Mouse (Mus musculus) embryonic fibroblast, embryonic 13.5 days (primary cell): ENCODE data around the gene Bsx.

Source experiments
- CTCF ChIP-seq: IDR thresholded peaks from 2 replicates; pipeline ENCODE4 v1.5.1; 2011; ENCODE audit warnings: mild to moderate bottlenecking, control low read depth, low read length, moderate library complexity, borderline replicate concordance; ENCODE audit not compliant: insufficient read depth
- POLR2A ChIP-seq: IDR thresholded peaks from 2 replicates; pipeline ENCODE4 v1.6.1; 2011; ENCODE audit warnings: low read depth, mild to moderate bottlenecking, control low read depth, low read length, moderate library complexity

DNA sequence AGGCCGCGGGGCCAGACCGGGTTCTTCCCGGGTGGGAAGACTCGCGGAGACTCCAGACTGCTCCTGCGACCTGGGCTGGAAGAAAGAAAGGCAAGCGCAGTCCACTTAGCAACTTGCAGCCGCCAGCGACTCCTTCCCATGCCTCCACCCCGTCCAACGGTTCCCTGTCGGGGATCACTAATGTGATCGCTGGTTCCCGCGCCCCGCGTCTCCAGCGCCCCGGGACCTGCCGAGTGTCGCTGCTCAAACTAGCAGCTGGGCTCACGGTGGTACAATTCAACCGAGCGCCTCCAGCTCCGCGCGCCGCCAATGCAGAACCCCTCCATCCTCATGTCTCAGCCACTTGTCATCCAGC lies 3.9 kb downstream of the Bsx start:
- TF ChIP-seq CTCF (no peak), POLR2A (no peak)
